Mouse (Mus musculus): Measurements from ENCODE around the gene Chchd3. TPM values are rescaled to one million over a fixed set of nuclear protein-coding genes. Genes with fewer than 3 reads are reported as not detected.

The Chchd3 gene
- polyA plus RNA-seq, 1 experiment from 2014 or later = 117 TPM

GRCm38 (mm10) chr6:32837939-32838301 lies 222.1 kb downstream of the Chchd3 start:
- WGBS = 91% methylated on average over 2 of the region's 2 CpGs
- no peak overlapping the region for H3K4me3 ChIP-seq (ENCODE audit: low read depth, low read length)
- ATAC-seq (ENCODE audit: insufficient number of reproducible peaks, low FRiP score, low TSS enrichment, low read depth) = no peak
- H3K36me3 ChIP-seq (ENCODE audit: control insufficient read depth, insufficient read depth, low read length) = no peaks in the 10 kb centered on the region
- no peaks in the 10 kb centered on the region for H3K27me3 ChIP-seq (ENCODE audit: control insufficient read depth, insufficient read depth, low read length)
- no peak overlapping the region for H3K4me2 ChIP-seq (ENCODE audit: low read depth, severe bottlenecking)
- no peak overlapping the region for H3K27ac ChIP-seq (replicated peaks; ENCODE audit: low read depth, low read length)
- DNase-seq (ENCODE audit: low spot score) = no peak
- H3K9ac ChIP-seq (ENCODE audit: low read length) = no peak overlapping the region
- H3K9me3 ChIP-seq (ENCODE audit: control insufficient read depth, low read length) = no peaks in the 10 kb centered on the region
- no peaks in the 10 kb centered on the region for H3K4me1 ChIP-seq (ENCODE audit: control insufficient read depth, insufficient read depth, low read length)

- Histone ChIP-seq H3K9me3 (ENCODE audit: control insufficient read depth, low read length) (no peaks in the 10 kb centered on the region), H3K27ac (replicated peaks; ENCODE audit: low read depth, low read length) (no peak overlapping the region), H3K36me3 (ENCODE audit: control insufficient read depth, insufficient read depth, low read length) (no peaks in the 10 kb centered on the region), H3K4me3 (ENCODE audit: low read depth, low read length) (no peak overlapping the region), H3K4me2 (ENCODE audit: low read depth, severe bottlenecking) (no peak overlapping the region), H3K9ac (ENCODE audit: low read length) (no peak overlapping the region), H3K27me3 (ENCODE audit: control insufficient read depth, insufficient read depth, low read length) (no peaks in the 10 kb centered on the region), H3K4me1 (ENCODE audit: control insufficient read depth, insufficient read depth, low read length) (no peaks in the 10 kb centered on the region)
- ATAC-seq (ENCODE audit: insufficient number of reproducible peaks, low FRiP score, low TSS enrichment, low read depth) = no peak
- 69% methylated on average over 7 of the region's 7 CpGs for WGBS
- no peak for DNase-seq (ENCODE audit: low spot score)
Observed at GRCm38 (mm10) chr6:32837165-32837938, 222.7 kb downstream of the Chchd3 start.

- H3K9me3 ChIP-seq (ENCODE audit: control insufficient read depth, low read length) = no peaks in the 10 kb centered on the region
- no peak overlapping the region for H3K4me2 ChIP-seq (ENCODE audit: low read depth, severe bottlenecking)
- no peak for DNase-seq (ENCODE audit: low spot score)
- H3K27ac ChIP-seq (replicated peaks; ENCODE audit: low read depth, low read length) = no peak overlapping the region
- H3K4me1 ChIP-seq (ENCODE audit: control insufficient read depth, insufficient read depth, low read length) = 0 out of 2 replicates have a peak, but pooled peaks cover 6% of the 10 kb centered on the region
- no peaks in the 10 kb centered on the region for H3K27me3 ChIP-seq (ENCODE audit: control insufficient read depth, insufficient read depth, low read length)
- no peak overlapping the region for H3K4me3 ChIP-seq (ENCODE audit: low read depth, low read length)
- H3K9ac ChIP-seq (ENCODE audit: low read length) = no peak overlapping the region
- WGBS = 80% methylated on average over 12 of the region's 12 CpGs
- no peak for ATAC-seq (ENCODE audit: insufficient number of reproducible peaks, low FRiP score, low TSS enrichment, low read depth)
- no peaks in the 10 kb centered on the region for H3K36me3 ChIP-seq (ENCODE audit: control insufficient read depth, insufficient read depth, low read length)
Observed at GRCm38 (mm10) chr6:32823856-32824620, 236.0 kb downstream of the Chchd3 start.

DNA sequence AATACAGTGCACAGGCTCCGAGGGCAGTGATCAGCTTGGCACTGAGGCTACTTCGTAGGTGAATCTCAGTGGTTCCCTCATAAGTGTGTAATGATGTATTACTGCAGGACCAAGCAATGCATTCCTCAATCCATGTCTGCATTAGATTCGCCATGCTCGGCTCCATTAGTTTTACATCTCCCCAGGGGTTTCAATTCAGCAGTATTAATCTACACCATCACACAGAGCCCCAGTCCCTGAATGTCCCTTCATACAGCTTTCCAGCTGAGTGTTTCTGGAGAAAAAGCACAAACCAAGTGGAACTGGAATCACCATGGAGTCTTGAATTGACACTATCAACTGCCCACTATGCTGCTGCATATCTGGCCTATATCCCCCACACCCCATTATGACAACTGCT lies 241.1 kb downstream of the Chchd3 start:
- Histone ChIP-seq H3K4me2 (ENCODE audit: low read depth, severe bottlenecking) (no peak overlapping the region), H3K27me3 (ENCODE audit: control insufficient read depth, insufficient read depth, low read length) (no peaks in the 10 kb centered on the region), H3K27ac (replicated peaks; ENCODE audit: low read depth, low read length) (no peak overlapping the region), H3K4me1 (ENCODE audit: control insufficient read depth, insufficient read depth, low read length) (0 out of 2 replicates have a peak, but pooled peaks cover 6% of the 10 kb centered on the region), H3K9ac (ENCODE audit: low read length) (no peak overlapping the region), H3K9me3 (ENCODE audit: control insufficient read depth, low read length) (no peaks in the 10 kb centered on the region), H3K36me3 (ENCODE audit: control insufficient read depth, insufficient read depth, low read length) (no peaks in the 10 kb centered on the region), H3K4me3 (ENCODE audit: low read depth, low read length) (no peak overlapping the region)
- 86% methylated on average over 4 of the region's 4 CpGs for WGBS
- DNase-seq (ENCODE audit: low spot score) = no peak
- no peak for ATAC-seq (ENCODE audit: insufficient number of reproducible peaks, low FRiP score, low TSS enrichment, low read depth)

- Histone ChIP-seq H3K9me3 (ENCODE audit: control insufficient read depth, low read length) (no peaks in the 10 kb centered on the region), H3K4me2 (ENCODE audit: low read depth, severe bottlenecking) (no peak overlapping the region), H3K9ac (ENCODE audit: low read length) (no peak overlapping the region), H3K27ac (replicated peaks; ENCODE audit: low read depth, low read length) (no peak overlapping the region), H3K36me3 (ENCODE audit: control insufficient read depth, insufficient read depth, low read length) (no peaks in the 10 kb centered on the region), H3K4me1 (ENCODE audit: control insufficient read depth, insufficient read depth, low read length) (no peaks in the 10 kb centered on the region), H3K4me3 (ENCODE audit: low read depth, low read length) (no peak overlapping the region), H3K27me3 (ENCODE audit: control insufficient read depth, insufficient read depth, low read length) (no peaks in the 10 kb centered on the region)
- 87% methylated on average over 1 of the region's 1 CpGs for WGBS
- DNase-seq (ENCODE audit: low spot score) = no peak
- no peak for ATAC-seq (ENCODE audit: insufficient number of reproducible peaks, low FRiP score, low TSS enrichment, low read depth)
Observed at GRCm38 (mm10) chr6:32808796-32809195, 251.3 kb downstream of the Chchd3 start.

DNA sequence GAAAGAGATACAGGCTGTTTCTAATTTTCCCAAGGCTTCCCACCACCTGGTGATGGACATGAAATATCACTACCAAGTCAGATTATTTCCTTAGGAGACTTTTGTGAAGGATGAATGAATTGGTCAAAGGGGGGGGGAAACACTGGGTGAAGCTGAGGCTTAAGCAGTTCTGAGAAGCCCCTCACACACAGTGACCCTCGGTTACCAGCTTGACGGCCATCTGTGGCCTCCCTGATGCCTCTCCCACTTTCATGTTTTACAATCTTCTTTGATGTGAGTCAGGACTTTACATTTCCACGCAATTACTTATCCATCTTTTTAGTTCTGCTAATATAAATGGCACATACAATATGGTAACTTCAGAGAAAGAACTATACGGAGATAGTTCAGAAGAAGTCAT lies 252.3 kb downstream of the Chchd3 start:
- Histone ChIP-seq H3K27me3 (ENCODE audit: control insufficient read depth, insufficient read depth, low read length) (no peaks in the 10 kb centered on the region), H3K4me3 (ENCODE audit: low read depth, low read length) (no peak overlapping the region), H3K9me3 (ENCODE audit: control insufficient read depth, low read length) (no peaks in the 10 kb centered on the region), H3K4me2 (ENCODE audit: low read depth, severe bottlenecking) (no peak overlapping the region), H3K36me3 (ENCODE audit: control insufficient read depth, insufficient read depth, low read length) (no peaks in the 10 kb centered on the region), H3K4me1 (ENCODE audit: control insufficient read depth, insufficient read depth, low read length) (no peaks in the 10 kb centered on the region), H3K9ac (ENCODE audit: low read length) (no peak overlapping the region), H3K27ac (replicated peaks; ENCODE audit: low read depth, low read length) (no peak overlapping the region)
- ATAC-seq (ENCODE audit: insufficient number of reproducible peaks, low FRiP score, low TSS enrichment, low read depth) (no peak), DNase-seq (ENCODE audit: low spot score) (no peak)
- 20% methylated on average over 4 of the region's 4 CpGs for whole genome bisulfite sequencing

GRCm38 (mm10) chr6:32803646-32804045 lies 256.4 kb downstream of the Chchd3 start:
- Histone ChIP-seq H3K9ac (ENCODE audit: low read length) (no peak overlapping the region), H3K4me3 (ENCODE audit: low read depth, low read length) (no peak overlapping the region), H3K27ac (replicated peaks; ENCODE audit: low read depth, low read length) (no peak overlapping the region), H3K36me3 (ENCODE audit: control insufficient read depth, insufficient read depth, low read length) (no peaks in the 10 kb centered on the region), H3K4me2 (ENCODE audit: low read depth, severe bottlenecking) (no peak overlapping the region), H3K4me1 (ENCODE audit: control insufficient read depth, insufficient read depth, low read length) (no peaks in the 10 kb centered on the region), H3K9me3 (ENCODE audit: control insufficient read depth, low read length) (no peaks in the 10 kb centered on the region), H3K27me3 (ENCODE audit: control insufficient read depth, insufficient read depth, low read length) (no peaks in the 10 kb centered on the region)
- WGBS = 89% methylated on average over 4 of the region's 4 CpGs
- DNase-seq (ENCODE audit: low spot score) (no peak), ATAC-seq (ENCODE audit: insufficient number of reproducible peaks, low FRiP score, low TSS enrichment, low read depth) (no peak)

GRCm38 (mm10) chr6:32801776-32802175 lies 258.3 kb downstream of the Chchd3 start:
- no peak overlapping the region for H3K4me3 ChIP-seq (ENCODE audit: low read depth, low read length)
- H3K9ac ChIP-seq (ENCODE audit: low read length) = no peak overlapping the region
- no peak overlapping the region for H3K27ac ChIP-seq (replicated peaks; ENCODE audit: low read depth, low read length)
- no peaks in the 10 kb centered on the region for H3K9me3 ChIP-seq (ENCODE audit: control insufficient read depth, low read length)
- no peaks in the 10 kb centered on the region for H3K36me3 ChIP-seq (ENCODE audit: control insufficient read depth, insufficient read depth, low read length)
- H3K4me2 ChIP-seq (ENCODE audit: low read depth, severe bottlenecking) = no peak overlapping the region
- WGBS = 98% methylated on average over 6 of the region's 6 CpGs
- ATAC-seq (ENCODE audit: insufficient number of reproducible peaks, low FRiP score, low TSS enrichment, low read depth) (no peak), DNase-seq (ENCODE audit: low spot score) (no peak)
- no peaks in the 10 kb centered on the region for H3K27me3 ChIP-seq (ENCODE audit: control insufficient read depth, insufficient read depth, low read length)
- 0 out of 2 replicates have a peak, but pooled peaks cover 5% of the 10 kb centered on the region for H3K4me1 ChIP-seq (ENCODE audit: control insufficient read depth, insufficient read depth, low read length)
